Mouse (Mus musculus): ENCODE measurements around the gene Rpl27a. TPM values are rescaled to one million over a fixed set of nuclear protein-coding genes. Genes with fewer than 3 reads are reported as not detected.

Gene Rpl27a
- polyA plus RNA-seq, 1 experiment from 2014 or later = 71.3 TPM

DNA sequence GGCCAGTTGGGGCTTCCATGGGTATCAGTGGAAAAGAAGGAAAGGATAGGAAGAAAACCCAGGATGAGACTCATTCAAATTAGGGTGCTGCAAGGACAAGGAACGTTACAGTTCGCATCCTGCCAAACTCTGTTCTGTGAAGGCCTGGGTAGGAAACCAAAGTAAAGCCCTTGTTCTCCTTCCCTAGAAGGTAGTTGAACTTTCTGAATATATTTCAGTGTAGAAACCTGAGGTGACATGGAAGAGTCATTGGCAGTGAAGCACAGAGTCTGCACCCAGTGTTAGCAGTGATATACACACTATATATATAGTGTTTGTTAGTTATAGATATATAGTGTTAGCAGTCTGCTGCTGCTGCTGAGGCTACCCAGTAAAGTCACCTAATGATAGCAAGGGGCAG, 4.4 kb downstream of the Rpl27a start:
- peaks cover 15% of the 10 kb centered on the region for H3K4me1 ChIP-seq (ENCODE audit: control insufficient read depth, insufficient read depth, low read length)
- H3K27me3 ChIP-seq (ENCODE audit: control insufficient read depth, insufficient read depth, low read length) = no peaks in the 10 kb centered on the region
- H3K27ac ChIP-seq (ENCODE audit: low read length) = no peak overlapping the region
- no peak for ATAC-seq (replicated peaks; ENCODE audit: extremely low read depth, insufficient read depth, low FRiP score)
- H3K36me3 ChIP-seq (ENCODE audit: control insufficient read depth, insufficient read depth) = peaks cover 54% of the 10 kb centered on the region
- no peak overlapping the region for H3K9ac ChIP-seq (ENCODE audit: low read length)
- H3K4me3 ChIP-seq (ENCODE audit: low read length) = no peak overlapping the region
- WGBS = 73% methylated on average over 2 of the region's 2 CpGs
- H3K9me3 ChIP-seq (replicated peaks; ENCODE audit: control insufficient read depth, low read length) = no peaks in the 10 kb centered on the region
- no peak overlapping the region for H3K4me2 ChIP-seq (ENCODE audit: low read depth, low read length)

DNA sequence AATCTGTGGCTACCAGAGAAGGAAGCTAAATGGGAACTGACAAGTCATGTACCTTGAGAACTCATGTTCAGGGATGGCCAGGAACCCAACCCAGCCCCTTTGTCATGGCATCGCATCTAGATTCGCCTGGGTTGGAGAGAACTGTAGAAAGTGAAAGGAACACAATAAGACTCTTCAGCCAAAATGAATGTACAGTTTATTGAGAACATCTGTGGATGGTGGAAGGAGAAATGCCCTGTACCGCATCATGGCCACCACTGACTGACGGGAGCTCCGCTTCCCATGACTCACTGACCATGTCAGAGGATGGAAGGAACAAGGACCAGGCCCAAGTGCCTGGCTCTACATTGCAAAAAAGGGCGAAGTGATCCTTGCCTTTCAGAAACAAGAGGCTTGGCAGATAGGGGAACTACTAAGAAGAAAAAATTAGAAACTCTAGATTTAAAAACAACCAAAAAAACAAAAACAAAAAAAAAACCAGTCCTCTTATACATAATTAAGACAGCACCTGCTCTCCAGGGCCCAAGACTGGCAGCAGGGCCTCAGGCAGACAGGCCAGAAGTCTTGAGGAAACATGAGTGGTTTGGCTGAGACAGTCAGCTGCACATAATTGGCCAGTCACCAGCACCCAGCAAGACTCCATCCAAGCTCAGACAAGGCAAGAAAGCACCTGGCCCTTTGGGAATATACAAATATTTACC, 4.9 kb downstream of the Rpl27a start:
- Histone ChIP-seq H3K4me2 (ENCODE audit: low read depth, low read length) (no peak overlapping the region), H3K27me3 (ENCODE audit: control insufficient read depth, insufficient read depth, low read length) (no peaks in the 10 kb centered on the region), H3K9me3 (replicated peaks; ENCODE audit: control insufficient read depth, low read length) (no peaks in the 10 kb centered on the region), H3K36me3 (ENCODE audit: control insufficient read depth, insufficient read depth) (peaks cover 54% of the 10 kb centered on the region), H3K9ac (ENCODE audit: low read length) (no peak overlapping the region), H3K4me1 (ENCODE audit: control insufficient read depth, insufficient read depth, low read length) (peaks cover 15% of the 10 kb centered on the region), H3K4me3 (ENCODE audit: low read length) (no peak overlapping the region), H3K27ac (ENCODE audit: low read length) (no peak overlapping the region; the same call in 1 of the 2 replicates)
- no peak for ATAC-seq (replicated peaks; ENCODE audit: extremely low read depth, insufficient read depth, low FRiP score)
- 67% methylated on average over 6 of the region's 6 CpGs for WGBS

DNA sequence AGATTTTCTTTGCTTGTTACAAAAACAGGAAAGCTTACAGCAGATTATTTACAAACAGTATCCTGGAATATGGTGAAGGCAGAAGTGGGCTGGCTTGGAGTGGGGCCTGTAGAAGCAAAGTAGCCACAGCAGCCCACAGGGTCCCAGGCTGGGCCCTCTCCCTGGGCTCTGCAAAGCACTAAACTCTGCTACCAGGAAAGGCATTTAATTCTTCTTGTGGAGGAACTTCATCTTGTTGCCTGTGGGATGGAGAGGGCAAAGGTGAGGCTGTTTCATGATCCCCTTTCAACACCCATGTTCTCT, 5.4 kb downstream of the Rpl27a start:
- Histone ChIP-seq H3K9ac (ENCODE audit: low read length) (no peak overlapping the region), H3K27me3 (ENCODE audit: control insufficient read depth, insufficient read depth, low read length) (no peaks in the 10 kb centered on the region), H3K4me2 (ENCODE audit: low read depth, low read length) (no peak overlapping the region), H3K9me3 (replicated peaks; ENCODE audit: control insufficient read depth, low read length) (no peaks in the 10 kb centered on the region), H3K36me3 (ENCODE audit: control insufficient read depth, insufficient read depth) (peaks cover 54% of the 10 kb centered on the region), H3K4me1 (ENCODE audit: control insufficient read depth, insufficient read depth, low read length) (peaks cover 15% of the 10 kb centered on the region), H3K27ac (ENCODE audit: low read length) (no peak overlapping the region; the same call in 1 of the 2 replicates), H3K4me3 (ENCODE audit: low read length) (no peak overlapping the region)
- no peak for ATAC-seq (replicated peaks; ENCODE audit: extremely low read depth, insufficient read depth, low FRiP score)

DNA sequence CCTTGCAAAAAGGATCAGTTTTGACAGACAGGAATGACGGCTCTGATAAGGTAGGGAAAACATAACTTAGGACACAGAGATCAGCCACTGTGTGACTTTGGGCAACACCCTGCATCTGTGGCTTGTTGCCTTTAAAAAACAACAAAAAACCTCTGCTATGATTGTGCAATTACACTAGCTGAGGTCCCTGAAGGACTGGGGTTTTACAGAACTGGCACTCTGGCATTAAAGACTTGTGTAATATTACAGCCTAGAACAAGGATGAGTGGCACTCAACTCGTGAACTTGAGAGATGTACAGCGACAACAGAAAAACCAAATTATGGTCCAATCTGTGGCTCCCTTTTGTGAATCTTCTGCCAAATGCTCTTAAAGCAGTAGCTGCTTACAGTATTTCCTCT, 5.8 kb downstream of the Rpl27a start:
- Histone ChIP-seq H3K4me3 (ENCODE audit: low read length) (no peak overlapping the region), H3K4me1 (ENCODE audit: control insufficient read depth, insufficient read depth, low read length) (peaks cover 14% of the 10 kb centered on the region), H3K4me2 (ENCODE audit: low read depth, low read length) (no peak overlapping the region), H3K9me3 (replicated peaks; ENCODE audit: control insufficient read depth, low read length) (no peaks in the 10 kb centered on the region), H3K27me3 (ENCODE audit: control insufficient read depth, insufficient read depth, low read length) (no peaks in the 10 kb centered on the region), H3K9ac (ENCODE audit: low read length) (no peak overlapping the region), H3K36me3 (ENCODE audit: control insufficient read depth, insufficient read depth) (peaks cover 54% of the 10 kb centered on the region), H3K27ac (ENCODE audit: low read length) (no peak overlapping the region; the same call in 1 of the 2 replicates)
- no peak for ATAC-seq (replicated peaks; ENCODE audit: extremely low read depth, insufficient read depth, low FRiP score)
- WGBS = 81% methylated on average over 3 of the region's 3 CpGs

DNA sequence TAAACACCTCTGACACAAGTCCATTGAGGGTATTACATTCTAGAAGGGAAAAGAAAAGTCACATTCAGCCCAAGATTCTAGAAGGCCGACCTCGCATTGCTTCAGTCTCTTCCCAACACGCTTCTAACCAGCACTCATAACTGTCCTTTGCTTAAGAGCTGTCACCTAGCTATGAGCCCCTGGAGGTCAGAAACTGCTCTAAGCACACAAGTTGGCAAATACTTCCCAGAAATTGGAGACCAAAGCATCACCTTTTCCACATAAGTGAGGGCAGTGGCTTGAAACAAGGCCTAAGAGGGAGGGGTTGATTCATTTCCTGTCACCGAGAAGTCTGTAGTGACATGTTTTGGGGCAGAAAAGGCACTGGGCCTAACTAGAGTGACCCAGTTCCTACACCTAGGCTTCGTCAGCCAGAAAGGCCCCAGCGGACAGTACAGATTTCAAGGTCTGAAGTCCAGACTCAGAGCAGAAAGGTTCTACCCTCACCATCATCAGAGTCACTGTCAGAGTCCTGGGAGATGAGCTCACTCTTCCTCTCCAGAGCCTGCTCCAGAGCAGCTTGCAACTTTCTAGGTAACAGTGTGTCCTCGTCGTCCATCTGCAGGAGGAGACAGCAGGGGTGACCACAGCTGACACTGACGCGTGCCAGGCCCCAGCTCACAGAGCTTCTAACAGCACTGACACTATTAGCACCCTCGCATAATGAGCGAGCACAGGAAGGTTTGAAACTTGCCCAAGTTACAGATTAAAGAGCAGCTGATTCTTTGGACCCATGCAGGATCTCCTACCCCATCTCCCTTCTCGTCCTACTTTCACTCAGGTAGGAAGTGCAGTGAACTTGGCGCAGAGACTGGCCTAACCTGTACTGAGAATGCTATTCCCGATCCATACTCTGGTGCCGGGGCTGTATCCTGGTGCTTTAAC, 7.1 kb downstream of the Rpl27a start:
- 57% methylated on average over 16 of the region's 16 CpGs for WGBS
- Histone ChIP-seq H3K9me3 (replicated peaks; ENCODE audit: control insufficient read depth, low read length) (no peaks in the 10 kb centered on the region), H3K27ac (ENCODE audit: low read length) (peak overlapping the region; percentile 17), H3K4me2 (ENCODE audit: low read depth, low read length) (no peak overlapping the region), H3K9ac (ENCODE audit: low read length) (no peak overlapping the region), H3K4me3 (ENCODE audit: low read length) (no peak overlapping the region), H3K27me3 (ENCODE audit: control insufficient read depth, insufficient read depth, low read length) (no peaks in the 10 kb centered on the region), H3K4me1 (ENCODE audit: control insufficient read depth, insufficient read depth, low read length) (peaks cover 4% of the 10 kb centered on the region), H3K36me3 (ENCODE audit: control insufficient read depth, insufficient read depth) (peaks cover 51% of the 10 kb centered on the region)
- ATAC-seq (replicated peaks; ENCODE audit: extremely low read depth, insufficient read depth, low FRiP score) = no peak

DNA sequence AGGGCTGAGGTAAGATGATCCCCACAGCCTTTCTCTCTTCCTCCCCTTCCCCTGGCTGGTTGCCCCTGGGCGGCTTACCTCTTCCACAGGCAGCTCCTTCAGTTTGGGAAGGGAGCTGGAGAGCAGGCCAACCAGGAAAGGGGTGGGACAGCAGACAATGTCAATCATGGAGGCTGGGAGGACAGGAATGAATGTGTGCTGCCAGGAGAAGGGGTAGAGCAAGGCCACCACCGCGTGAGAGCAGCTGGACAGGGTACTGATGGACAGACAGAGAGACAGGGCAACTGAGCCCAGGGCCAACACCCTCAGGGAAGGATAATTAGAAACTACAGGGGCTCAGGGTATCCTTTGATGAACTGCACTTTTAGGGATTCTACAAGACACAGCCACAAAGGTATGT, 8.6 kb downstream of the Rpl27a start:
- Histone ChIP-seq H3K36me3 (ENCODE audit: control insufficient read depth, insufficient read depth) (peaks cover 40% of the 10 kb centered on the region), H3K27me3 (ENCODE audit: control insufficient read depth, insufficient read depth, low read length) (no peaks in the 10 kb centered on the region), H3K4me2 (ENCODE audit: low read depth, low read length) (no peak overlapping the region), H3K27ac (ENCODE audit: low read length) (no peak overlapping the region), H3K4me1 (ENCODE audit: control insufficient read depth, insufficient read depth, low read length) (no peaks in the 10 kb centered on the region), H3K4me3 (ENCODE audit: low read length) (no peak overlapping the region), H3K9me3 (replicated peaks; ENCODE audit: control insufficient read depth, low read length) (no peaks in the 10 kb centered on the region), H3K9ac (ENCODE audit: low read length) (no peak overlapping the region)
- WGBS = 55% methylated on average over 3 of the region's 3 CpGs
- ATAC-seq (replicated peaks; ENCODE audit: extremely low read depth, insufficient read depth, low FRiP score) = no peak

DNA sequence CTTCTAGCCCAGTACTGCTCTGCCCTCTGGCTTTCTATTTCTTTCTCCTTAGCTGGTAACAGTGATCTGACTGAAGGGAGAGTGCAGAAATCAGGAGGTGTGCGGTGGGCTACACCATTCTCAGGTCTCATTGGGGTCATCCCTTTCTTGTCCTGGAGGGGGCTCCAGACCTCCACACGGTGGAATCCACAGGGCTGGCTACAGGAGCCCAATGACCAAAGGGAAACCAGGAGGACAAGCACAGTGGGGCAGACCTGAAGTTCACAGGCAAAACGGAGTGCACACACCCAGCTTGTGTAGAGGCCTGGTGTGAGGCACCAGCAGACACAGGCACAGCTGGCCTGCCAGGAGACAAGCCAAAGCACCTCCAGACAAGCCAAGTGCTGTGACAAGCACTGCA, 9.4 kb downstream of the Rpl27a start:
- no peaks in the 10 kb centered on the region for H3K9me3 ChIP-seq (replicated peaks; ENCODE audit: control insufficient read depth, low read length)
- H3K4me1 ChIP-seq (ENCODE audit: control insufficient read depth, insufficient read depth, low read length) = no peaks in the 10 kb centered on the region
- WGBS = 18% methylated on average over 3 of the region's 3 CpGs
- H3K4me3 ChIP-seq (ENCODE audit: low read length) = no peak overlapping the region
- no peak overlapping the region for H3K4me2 ChIP-seq (ENCODE audit: low read depth, low read length)
- no peak overlapping the region for H3K9ac ChIP-seq (ENCODE audit: low read length)
- no peaks in the 10 kb centered on the region for H3K27me3 ChIP-seq (ENCODE audit: control insufficient read depth, insufficient read depth, low read length)
- H3K27ac ChIP-seq (ENCODE audit: low read length) = 0 out of 2 replicates have a peak overlapping the region, but pooled peaks have one; percentile 12
- ATAC-seq (replicated peaks; ENCODE audit: extremely low read depth, insufficient read depth, low FRiP score) = peak; percentile 63
- peaks cover 35% of the 10 kb centered on the region for H3K36me3 ChIP-seq (ENCODE audit: control insufficient read depth, insufficient read depth)

DNA sequence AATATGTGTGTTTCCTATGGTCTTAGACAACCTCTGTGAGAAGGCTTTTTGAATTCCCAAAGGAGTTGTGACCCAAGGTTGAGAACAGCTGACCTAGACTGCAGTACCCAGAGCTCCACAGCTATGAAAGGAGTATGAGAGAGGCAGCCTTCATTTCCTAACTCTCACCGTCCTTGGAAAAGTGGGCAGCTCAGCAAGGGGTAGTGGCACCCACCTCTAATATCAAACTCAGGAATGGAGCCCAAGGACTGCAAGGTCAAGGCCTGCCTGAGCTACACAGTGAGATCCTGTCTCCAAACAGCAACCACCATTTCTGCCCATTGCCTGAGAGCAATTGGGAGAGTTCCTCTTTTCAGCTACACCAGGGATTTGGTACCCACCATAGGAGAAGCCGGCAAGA, 10.8 kb downstream of the Rpl27a start:
- H3K4me1 ChIP-seq (ENCODE audit: control insufficient read depth, insufficient read depth, low read length) = no peaks in the 10 kb centered on the region
- 69% methylated on average over 2 of the region's 2 CpGs for WGBS
- H3K9ac ChIP-seq (ENCODE audit: low read length) = no peak overlapping the region
- no peak overlapping the region for H3K4me2 ChIP-seq (ENCODE audit: low read depth, low read length)
- H3K36me3 ChIP-seq (ENCODE audit: control insufficient read depth, insufficient read depth) = peaks cover 35% of the 10 kb centered on the region
- no peaks in the 10 kb centered on the region for H3K27me3 ChIP-seq (ENCODE audit: control insufficient read depth, insufficient read depth, low read length)
- H3K27ac ChIP-seq (ENCODE audit: low read length) = no peak overlapping the region
- no peaks in the 10 kb centered on the region for H3K9me3 ChIP-seq (replicated peaks; ENCODE audit: control insufficient read depth, low read length)
- ATAC-seq (replicated peaks; ENCODE audit: extremely low read depth, insufficient read depth, low FRiP score) = no peak
- H3K4me3 ChIP-seq (ENCODE audit: low read length) = no peak overlapping the region

DNA sequence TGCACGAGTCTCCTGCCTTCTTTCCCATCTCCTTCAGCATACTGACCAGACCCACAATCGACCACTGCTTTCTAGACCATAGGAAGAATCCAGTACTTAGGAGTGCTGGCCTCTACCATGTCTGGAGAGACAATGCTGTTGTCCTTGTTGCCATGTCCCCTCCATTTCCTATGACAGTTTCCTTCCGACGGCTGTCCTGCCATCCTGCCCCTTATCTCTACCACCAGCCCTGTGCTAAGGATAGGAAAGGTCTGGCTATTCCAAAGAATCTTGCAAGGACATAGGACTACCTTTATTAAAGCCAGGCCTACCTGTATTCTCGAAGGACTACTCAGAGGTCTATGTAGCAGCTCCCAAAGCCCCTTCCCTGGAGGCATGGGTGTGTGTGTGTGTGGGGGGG, 12.6 kb downstream of the Rpl27a start:
- no peak overlapping the region for H3K4me2 ChIP-seq (ENCODE audit: low read depth, low read length)
- no peak overlapping the region for H3K9ac ChIP-seq (ENCODE audit: low read length)
- peaks cover 5% of the 10 kb centered on the region; the same call in 1 of the 2 replicates for H3K4me1 ChIP-seq (ENCODE audit: control insufficient read depth, insufficient read depth, low read length)
- ATAC-seq (replicated peaks; ENCODE audit: extremely low read depth, insufficient read depth, low FRiP score) = 0 out of 2 replicates have a peak, but pooled peaks have one; percentile 20
- no peaks in the 10 kb centered on the region for H3K27me3 ChIP-seq (ENCODE audit: control insufficient read depth, insufficient read depth, low read length)
- no peak overlapping the region for H3K27ac ChIP-seq (ENCODE audit: low read length)
- WGBS = 60% methylated on average over 5 of the region's 5 CpGs
- H3K4me3 ChIP-seq (ENCODE audit: low read length) = no peak overlapping the region
- peaks cover 25% of the 10 kb centered on the region for H3K36me3 ChIP-seq (ENCODE audit: control insufficient read depth, insufficient read depth)
- no peaks in the 10 kb centered on the region for H3K9me3 ChIP-seq (replicated peaks; ENCODE audit: control insufficient read depth, low read length)

All from heart, embryonic 16.5 days (tissue).